Mouse (Mus musculus) CH12.LX (cell line): ENCODE results near the gene Apobr. TPM values are rescaled to one million over a fixed set of nuclear protein-coding genes. Genes with fewer than 3 reads are reported as not detected.
A peak's percentile ranks its signal among the peaks of the same experiment; 100 is the strongest.

ENCODE experiments used
- DNase-seq: peaks from one replicate; pipeline ENCODE4 v3.0.0-alpha.2; 2013; ENCODE audit errors: extremely low read depth
- H3K27ac ChIP-seq: 2 replicates; pipeline ENCODE4 v1.5.1; 2012; ENCODE audit warnings: low read depth, mild to moderate bottlenecking, control low read depth, moderate library complexity; ENCODE audit not compliant: insufficient read depth
- H3K27me3 ChIP-seq: replicated peaks from 2 replicates; pipeline ENCODE3; 2012; ENCODE audit warnings: inconsistent platforms
- H3K36me3 ChIP-seq, 2 experiments: replicated peaks in 1 of 2; 2 replicates each; pipeline versions ENCODE3 to v1.6.1; 2012; ENCODE audit warnings: inconsistent platforms in 1 of 2, low read length in 1 of 2, mild to moderate bottlenecking in 1 of 2, mixed read lengths in 1 of 2, moderate library complexity in 1 of 2; ENCODE audit not compliant: control insufficient read depth in 1 of 2, insufficient read depth in 1 of 2
- H3K4me1 ChIP-seq, 2 experiments: 2 replicates each; pipeline ENCODE4 v1.6.1; 2012; ENCODE audit warnings: inconsistent platforms in 1 of 2, moderate library complexity in 1 of 2; ENCODE audit not compliant: insufficient read depth in 2 of 2, control insufficient read depth in 1 of 2
- H3K4me2 ChIP-seq: 2 replicates; pipeline ENCODE4 v1.6.1; 2012; ENCODE audit warnings: low read depth, mild to moderate bottlenecking, control low read depth; ENCODE audit not compliant: poor library complexity, insufficient read depth, severe bottlenecking
- H3K4me3 ChIP-seq, 3 experiments: fragments of 150-350 bp in 1 of 3; sonication (generic) in 1 of 3; replicated peaks in 1 of 3; 2 replicates each; pipeline versions ENCODE3 to v1.5.1; 2011 to 2012; ENCODE audit warnings: low read depth in 2 of 3, low read length in 2 of 3, mild to moderate bottlenecking in 2 of 3, moderate library complexity in 2 of 3, control low read depth in 1 of 3, improper control_type of control experiment in 1 of 3, inconsistent platforms in 1 of 3, mixed read lengths in 1 of 3; ENCODE audit not compliant: poor library complexity in 1 of 3
- H3K79me2 ChIP-seq: replicated peaks from 2 replicates; pipeline ENCODE4 v1.6.1; 2012; ENCODE audit warnings: mild to moderate bottlenecking, moderate library complexity; ENCODE audit not compliant: control insufficient read depth, poor library complexity, insufficient read depth, severe bottlenecking; ENCODE audit errors: extremely low read depth
- H3K9ac ChIP-seq: 2 replicates; pipeline ENCODE4 v1.6.1; 2012; ENCODE audit warnings: low read depth, mild to moderate bottlenecking, control low read depth, moderate library complexity; ENCODE audit not compliant: insufficient read depth
- H3K9me3 ChIP-seq: replicated peaks from 2 replicates; pipeline ENCODE3; 2012; ENCODE audit warnings: low read length, inconsistent platforms, mixed read lengths
- BHLHE40 ChIP-seq: IDR thresholded peaks from 2 replicates; pipeline ENCODE4 v1.6.1; 2011; ENCODE audit warnings: mild to moderate bottlenecking, low read depth, low read length, improper control_type of control experiment
- CTCF ChIP-seq, 2 experiments: IDR thresholded peaks in 1 of 2; conservative IDR thresholded peaks in 1 of 2; 2 replicates each; pipeline ENCODE4 v1.5.1; 2011 to 2012; ENCODE audit warnings: low read depth in 2 of 2, low read length in 2 of 2, improper control_type of control experiment in 1 of 2, inconsistent platforms in 1 of 2, mild to moderate bottlenecking in 1 of 2, moderate library complexity in 1 of 2
- HCFC1 ChIP-seq: IDR thresholded peaks from 2 replicates; pipeline ENCODE4 v1.6.1; 2012; ENCODE audit warnings: low read depth, mild to moderate bottlenecking, inconsistent platforms, low read length, improper control_type of control experiment
- KAT2A ChIP-seq: IDR thresholded peaks from 2 replicates; pipeline ENCODE4 v1.6.1; 2012; ENCODE audit warnings: low read length, improper control_type of control experiment, inconsistent platforms; ENCODE audit not compliant: insufficient replicate concordance
- MAX ChIP-seq: IDR thresholded peaks from 2 replicates; pipeline ENCODE4 v1.6.1; 2011; ENCODE audit warnings: low read length, improper control_type of control experiment
- MAZ ChIP-seq: IDR thresholded peaks from 2 replicates; pipeline ENCODE4 v1.6.1; 2012; ENCODE audit warnings: low read depth, mild to moderate bottlenecking, inconsistent platforms, low read length, improper control_type of control experiment, moderate library complexity
- MEF2A ChIP-seq: IDR thresholded peaks from 2 replicates; pipeline ENCODE4 v1.6.1; 2014; ENCODE audit warnings: low read depth, mild to moderate bottlenecking, inconsistent platforms, low read length, improper control_type of control experiment, borderline replicate concordance
- MXI1 ChIP-seq: IDR thresholded peaks from 2 replicates; pipeline ENCODE4 v1.6.1; 2011; ENCODE audit warnings: mild to moderate bottlenecking, low read depth, low read length, improper control_type of control experiment
- MYC ChIP-seq: IDR thresholded peaks from 2 replicates; pipeline ENCODE4 v1.6.1; 2011; ENCODE audit warnings: low read depth, mild to moderate bottlenecking, improper control_type of control experiment, low read length
- POLR2A ChIP-seq: IDR thresholded peaks from 2 replicates; pipeline ENCODE4 v1.6.1; 2011; ENCODE audit warnings: low read depth, mild to moderate bottlenecking, improper control_type of control experiment, low read length
- POLR2AphosphoS2 ChIP-seq: IDR thresholded peaks from 2 replicates; pipeline ENCODE4 v1.6.1; 2011; ENCODE audit warnings: low read depth, low read length, improper control_type of control experiment
- RAD21 ChIP-seq: IDR thresholded peaks from 2 replicates; pipeline ENCODE4 v1.6.1; 2011; ENCODE audit warnings: low read depth, mild to moderate bottlenecking, low read length, improper control_type of control experiment, moderate library complexity
- RCOR1 ChIP-seq: conservative IDR thresholded peaks from 2 replicates; pipeline ENCODE4 v1.6.1; 2012; ENCODE audit warnings: low read depth, mild to moderate bottlenecking, inconsistent platforms, low read length, improper control_type of control experiment
- SIN3A ChIP-seq: IDR thresholded peaks from 2 replicates; pipeline ENCODE4 v1.6.1; 2012; ENCODE audit warnings: low read length, improper control_type of control experiment, inconsistent platforms
- SMC3 ChIP-seq: IDR thresholded peaks from 2 replicates; pipeline ENCODE4 v1.6.1; 2011; ENCODE audit warnings: low read depth, low read length, improper control_type of control experiment
- TCF12 ChIP-seq: IDR thresholded peaks from 2 replicates; pipeline ENCODE4 v1.6.1; 2014; ENCODE audit warnings: low read depth, mild to moderate bottlenecking, inconsistent platforms, low read length, improper control_type of control experiment
- USF1 ChIP-seq: IDR thresholded peaks from 2 replicates; pipeline ENCODE4 v1.6.1; 2014; ENCODE audit warnings: low read depth, mild to moderate bottlenecking, inconsistent platforms, low read length, improper control_type of control experiment
- ZC3H11A ChIP-seq: IDR thresholded peaks from 2 replicates; pipeline ENCODE4 v1.6.1; 2012; ENCODE audit warnings: low read depth, mild to moderate bottlenecking, inconsistent platforms, low read length, improper control_type of control experiment
- ZMIZ1 ChIP-seq: IDR thresholded peaks from 2 replicates; pipeline ENCODE4 v1.6.1; 2012; ENCODE audit warnings: low read depth, mild to moderate bottlenecking, inconsistent platforms, low read length, improper control_type of control experiment
- ZNF384 ChIP-seq: IDR thresholded peaks from 2 replicates; pipeline ENCODE4 v1.6.1; 2012; ENCODE audit warnings: low read depth, low read length, improper control_type of control experiment, inconsistent platforms
- dilution Hi-C: fragments of 300-500 bp; cut with MboI; formaldehyde crosslinking; loops from 2 replicates; pipeline ENCODE4 v1.14.3; 2020; ENCODE audit warnings: low sequenced_read_pairs; ENCODE audit not compliant: extremely low pct_unique_long_range_greater_than_20kb, extremely low pct_ligation_motif_present
- in situ Hi-C: fragments of 300-500 bp; cut with MboI; formaldehyde crosslinking; loops from 3 replicates; pipeline ENCODE4 v1.14.3; 2019; ENCODE audit warnings: low sequenced_read_pairs, low pct_ligation_motif_present, low pct_unique_long_range_greater_than_20kb, mixed read lengths
- polyA plus RNA-seq: library from polyadenylated mRNA; unstranded; fragments of >175 nt; gene quantifications from 2 replicates; pipeline ENCODE4 v1.2.1, GENCODE M21; 2012; ENCODE audit warnings: low read depth; ENCODE audit not compliant: insufficient read length
- total RNA-seq, 2 experiments: library from RNA; depleted of rRNA; stranded (reverse); fragments of 300-350 nt in 1 of 2; fragments of >200 nt in 1 of 2; gene quantifications; 2 replicates each; pipeline ENCODE4 v1.2.3; 2012 to 2014

Gene Apobr
- total and polyA plus RNA-seq, 3 experiments, result 1.5 to 9.7 (median 1.8) TPM

DNA sequence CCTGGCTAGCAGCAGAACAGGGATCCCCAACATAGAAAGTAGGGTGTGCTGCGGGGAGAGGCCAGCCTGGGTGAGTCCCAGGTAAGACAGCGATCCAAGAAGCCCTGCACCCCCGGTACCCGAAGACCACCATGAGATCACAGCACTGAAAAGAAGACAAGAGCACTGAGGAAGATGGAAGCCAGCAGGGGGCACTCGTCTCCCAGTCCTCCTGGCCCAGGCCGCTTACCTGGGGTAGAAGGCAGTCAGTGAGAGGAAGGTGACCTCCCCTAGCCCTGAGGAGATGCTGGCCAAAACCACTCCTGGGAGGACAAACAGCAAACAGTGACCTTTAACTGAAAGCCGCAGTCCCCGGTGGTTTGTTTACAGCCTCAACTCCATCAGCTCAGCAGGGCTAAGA lies 5.6 kb upstream of the Apobr start:
- in situ Hi-C loops (no loop called here), dilution Hi-C loops (no loop called here)
- H3K9me3 ChIP-seq, result no peaks in the 10 kb centered on the region
- peaks cover 0 to 15% of the 10 kb centered on the region in 2 experiments; a peak in 2 of 4 replicates for H3K4me1 ChIP-seq
- DNase-seq, result no peak
- no peak for TF ChIP-seq SIN3A
- peak; percentile 46 to 82; a peak in 3 of 4 replicates for TF ChIP-seq CTCF (conservative IDR thresholded peaks at IDR 0.05 in 1 of 2, IDR thresholded peaks at IDR 0.05 in 1 of 2; ENCODE audit: low read depth in 2 of 2, low read length in 2 of 2)
- TF ChIP-seq RCOR1, result no peak
- peak; percentile 34; the same call in 1 of the 2 replicates for TF ChIP-seq ZC3H11A
- peak; percentile 78 for TF ChIP-seq RAD21
- TF ChIP-seq USF1, result no peak
- TF ChIP-seq SMC3, result peak; percentile 91
- peaks cover 37 to 76% of the 10 kb centered on the region in 2 experiments for H3K36me3 ChIP-seq
- H3K27me3 ChIP-seq, result no peaks in the 10 kb centered on the region
- H3K9ac ChIP-seq, result no peak overlapping the region
- no peak overlapping the region for H3K4me2 ChIP-seq
- H3K4me3 ChIP-seq, result no peak overlapping the region
- H3K79me2 ChIP-seq, result no peaks in the 10 kb centered on the region
- H3K27ac ChIP-seq, result no peak overlapping the region

- Histone ChIP-seq H3K27ac (no peak overlapping the region), H3K27me3 (no peaks in the 10 kb centered on the region)
- dilution Hi-C loops, result no loop called here
- in situ Hi-C loops, result loop anchor here (5.0 kb wide), 1 partner anchor 41 kb away; no protein-coding TSS in a partner anchor
- no peak for TF ChIP-seq BHLHE40
- TF ChIP-seq ZC3H11A, result no peak
- TF ChIP-seq ZMIZ1, result no peak
- TF ChIP-seq SIN3A, result no peak
- no peak for TF ChIP-seq TCF12
- no peak for TF ChIP-seq MAZ
- no peak for TF ChIP-seq CTCF (conservative IDR thresholded peaks at IDR 0.05 in 1 of 2, IDR thresholded peaks at IDR 0.05 in 1 of 2; ENCODE audit: low read depth in 2 of 2, low read length in 2 of 2)
- TF ChIP-seq ZNF384, result no peak
- TF ChIP-seq MYC, result no peak
- TF ChIP-seq MXI1, result no peak
- TF ChIP-seq KAT2A, result no peak
- TF ChIP-seq HCFC1, result no peak
- TF ChIP-seq MAX, result no peak
- no peak for TF ChIP-seq POLR2AphosphoS2
- TF ChIP-seq MEF2A, result no peak
- TF ChIP-seq POLR2A, result no peak
- TF ChIP-seq, all 38 proteins: peak for 0
- H3K9ac ChIP-seq, result no peak overlapping the region
- H3K4me2 ChIP-seq, result no peak overlapping the region
- H3K79me2 ChIP-seq, result no peaks in the 10 kb centered on the region
- no peak for DNase-seq
- no peaks in the 10 kb centered on the region for H3K9me3 ChIP-seq
- H3K36me3 ChIP-seq, result peaks cover 21 to 54% of the 10 kb centered on the region in 2 experiments
- H3K4me1 ChIP-seq, result peaks cover 9 to 33% of the 10 kb centered on the region in 2 experiments; a peak in 3 of 4 replicates
- H3K4me3 ChIP-seq, result no peak overlapping the region
Observed at GRCm38 (mm10) chr7:126581661-126582060, 3.1 kb upstream of the Apobr start.
